Mouse (Mus musculus) MEL (cell line): Measurements from ENCODE around the gene Nt5dc3.
A peak's percentile ranks its signal among the peaks of the same experiment; 100 is the strongest.

ENCODE experiments used
- CTCF ChIP-seq, 3 experiments: IDR thresholded peaks in 2 of 3; conservative IDR thresholded peaks in 1 of 3; 2 replicates each; pipeline ENCODE4 v1.5.1; 2011 to 2012; ENCODE audit warnings: low read length in 3 of 3, low read depth in 2 of 3, mild to moderate bottlenecking in 2 of 3, improper control_type of control experiment in 1 of 3, inconsistent platforms in 1 of 3, mixed read lengths in 1 of 3, moderate library complexity in 1 of 3; ENCODE audit not compliant: control insufficient read depth in 1 of 3, insufficient read depth in 1 of 3, poor library complexity in 1 of 3, severe bottlenecking in 1 of 3
- EP300 ChIP-seq, 2 experiments: IDR thresholded peaks; 2 replicates each; pipeline ENCODE4 v1.6.1; 2011; ENCODE audit warnings: improper control_type of control experiment in 2 of 2, low read length in 2 of 2, low read depth in 1 of 2, mild to moderate bottlenecking in 1 of 2
- NRF1 ChIP-seq: IDR thresholded peaks from 2 replicates; pipeline ENCODE4 v1.6.1; 2014; ENCODE audit warnings: low read depth, mild to moderate bottlenecking, inconsistent platforms, low read length, improper control_type of control experiment, moderate library complexity; ENCODE audit not compliant: poor library complexity, insufficient read depth, severe bottlenecking
- POLR2AphosphoS2 ChIP-seq: IDR thresholded peaks from 2 replicates; pipeline ENCODE4 v1.6.1; 2011; ENCODE audit warnings: low read length, improper control_type of control experiment
- POLR2AphosphoS5 ChIP-seq: IDR thresholded peaks from 2 replicates; pipeline ENCODE4 v1.6.1; 2012; ENCODE audit warnings: low read depth, borderline replicate concordance, mild to moderate bottlenecking, inconsistent platforms, low read length, moderate library complexity, mixed read lengths

GRCm38 (mm10) chr10:86772231-86772631, 6.6 kb upstream of the Nt5dc3 start:
- TF ChIP-seq POLR2AphosphoS2 = no peak
- peak; percentile 78 to 83 for TF ChIP-seq EP300 (IDR thresholded peaks at IDR 0.05; ENCODE audit: low read depth in 1 of 2, low read length in 2 of 2)
- TF ChIP-seq CTCF (IDR thresholded peaks at IDR 0.05 in 2 of 3, conservative IDR thresholded peaks at IDR 0.05 in 1 of 3; ENCODE audit: control insufficient read depth in 1 of 3, insufficient read depth in 1 of 3, low read depth in 2 of 3, low read length in 3 of 3, poor library complexity in 1 of 3, severe bottlenecking in 1 of 3) = no peak
- TF ChIP-seq POLR2AphosphoS5 = no peak
- no peak for TF ChIP-seq NRF1
